Mouse (Mus musculus): ENCODE measurements around the gene Apon. TPM values are rescaled to one million over a fixed set of nuclear protein-coding genes. Genes with fewer than 3 reads are reported as not detected.

Apon gene
- total RNA-seq (2014; fragmentation: Nextera tagmentation) (not detected in 2 replicates), total RNA-seq (2017) (0.17 and 0.27 TPM in 2 replicates), polyA plus RNA-seq (2012) (0.04 TPM in 1 of 2 replicates, not detected in the other)

DNA sequence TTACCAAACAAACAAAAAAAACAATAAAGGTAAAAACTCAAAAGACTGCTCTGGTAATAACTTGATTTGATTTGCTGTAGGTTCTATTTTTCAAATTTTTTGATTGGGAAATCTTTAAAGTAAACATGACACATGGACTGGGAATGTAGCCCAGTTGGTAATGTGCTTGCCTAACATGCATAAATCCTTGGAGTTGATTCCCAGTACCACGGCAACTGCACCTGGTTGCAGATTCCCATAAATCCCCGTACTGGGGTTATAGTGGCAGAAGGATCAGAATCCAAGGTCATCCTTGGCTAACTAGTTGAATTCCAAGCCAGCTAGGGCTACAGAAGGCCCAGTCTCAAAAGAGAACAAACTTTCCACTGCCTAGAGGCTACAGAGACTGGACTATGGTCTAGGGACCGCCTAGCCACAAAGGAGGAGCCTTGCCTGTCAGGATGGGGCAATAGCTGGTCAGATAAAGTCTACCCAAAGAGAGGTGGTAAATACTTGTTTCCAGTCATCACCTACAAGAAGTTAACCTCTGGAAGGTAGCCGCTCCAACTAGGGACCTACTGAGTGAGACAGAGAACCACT, at the start of gene Apon:
Gene Apon (plus strand): TSS at position 420 of the 579 bp plus-strand sequence.
- TF ChIP-seq TAL1 (conservative IDR thresholded peaks at IDR 0.05; ENCODE audit: low read depth, low read length) (no peak), POLR2AphosphoS5 (IDR thresholded peaks at IDR 0.05; ENCODE audit: insufficient replicate concordance, low read depth, low read length) (no peak), CTCF (IDR thresholded peaks at IDR 0.05; ENCODE audit: low read depth, low read length) (no peak), GATA1 (IDR thresholded peaks at IDR 0.05; ENCODE audit: borderline replicate concordance, low read length) (no peak), GATA2 (IDR thresholded peaks at IDR 0.05; ENCODE audit: borderline replicate concordance, low read depth, low read length) (no peak)
- ATAC-seq (ENCODE audit: extremely low read depth, insufficient number of reproducible peaks, low FRiP score, poor library complexity, severe bottlenecking), result no peak
- H3K27me3 ChIP-seq (ENCODE audit: insufficient read depth, low read length), result no peaks in the 10 kb centered on the region; the same call in none of the 2 replicates
- H3K4me1 ChIP-seq (ENCODE audit: insufficient read depth, low read depth, low read length), result peaks cover 3% of the 10 kb centered on the region; the same call in 1 of the 2 replicates
- no peak within 1 kb of the TSS for H3K4me3 ChIP-seq (ENCODE audit: low read depth, low read length)
- no peak for DNase-seq (ENCODE audit: low spot score)
- H3K9me3 ChIP-seq (replicated peaks), result no peaks in the 10 kb centered on the region
- H3K36me3 ChIP-seq (replicated peaks), result peaks cover 52% of the 10 kb centered on the region

DNA sequence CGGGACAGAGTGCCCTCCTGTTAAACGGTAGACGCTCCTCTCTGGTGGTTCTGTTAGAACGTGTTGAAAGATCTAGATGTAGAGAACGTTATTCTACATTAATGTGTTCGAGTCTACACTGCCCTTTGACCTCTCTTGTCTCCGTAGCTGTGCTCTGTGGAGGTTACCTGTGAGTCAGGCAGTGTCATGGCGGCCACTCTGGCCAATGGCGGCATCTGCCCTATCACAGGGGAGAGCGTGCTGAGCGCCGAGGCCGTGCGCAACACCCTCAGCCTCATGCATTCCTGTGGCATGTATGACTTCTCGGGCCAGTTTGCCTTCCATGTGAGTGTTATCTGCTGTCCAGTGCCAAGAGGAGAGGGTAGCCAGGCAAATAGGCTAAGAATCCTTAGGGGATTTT, 49.0 kb upstream of the Apon start:
- Histone ChIP-seq H3K4me1 (ENCODE audit: insufficient read depth, low read depth, low read length) (peaks cover 4% of the 10 kb centered on the region; the same call in 1 of the 2 replicates), H3K36me3 (replicated peaks) (peaks cover 83% of the 10 kb centered on the region), H3K4me3 (ENCODE audit: low read depth, low read length) (no peak overlapping the region), H3K27me3 (ENCODE audit: insufficient read depth, low read length) (no peaks in the 10 kb centered on the region), H3K9me3 (replicated peaks) (no peaks in the 10 kb centered on the region)
- no peak for TF ChIP-seq GATA1 (IDR thresholded peaks at IDR 0.05; ENCODE audit: borderline replicate concordance, low read length)
- TF ChIP-seq POLR2AphosphoS5 (IDR thresholded peaks at IDR 0.05; ENCODE audit: insufficient replicate concordance, low read depth, low read length), result no peak
- no peak for TF ChIP-seq CTCF (IDR thresholded peaks at IDR 0.05; ENCODE audit: low read depth, low read length)
- TF ChIP-seq GATA2 (IDR thresholded peaks at IDR 0.05; ENCODE audit: borderline replicate concordance, low read depth, low read length), result no peak
- no peak for TF ChIP-seq TAL1 (conservative IDR thresholded peaks at IDR 0.05; ENCODE audit: low read depth, low read length)
- no peak for ATAC-seq (ENCODE audit: extremely low read depth, insufficient number of reproducible peaks, low FRiP score, poor library complexity, severe bottlenecking)
- DNase-seq (ENCODE audit: low spot score), result no peak

- ATAC-seq (ENCODE audit: extremely low read depth, insufficient number of reproducible peaks, low FRiP score, poor library complexity, severe bottlenecking), result no peak
- no peak for TF ChIP-seq GATA2 (IDR thresholded peaks at IDR 0.05; ENCODE audit: borderline replicate concordance, low read depth, low read length)
- no peak for TF ChIP-seq GATA1 (IDR thresholded peaks at IDR 0.05; ENCODE audit: borderline replicate concordance, low read length)
- TF ChIP-seq TAL1 (conservative IDR thresholded peaks at IDR 0.05; ENCODE audit: low read depth, low read length), result no peak
- TF ChIP-seq POLR2AphosphoS5 (IDR thresholded peaks at IDR 0.05; ENCODE audit: insufficient replicate concordance, low read depth, low read length), result no peak
- TF ChIP-seq CTCF (IDR thresholded peaks at IDR 0.05; ENCODE audit: low read depth, low read length), result no peak
These were observed 45.6 kb upstream of the Apon start for GRCm38 (mm10) chr10:128208326-128208725.

GRCm38 (mm10) chr10:128209311-128210009, 44.4 kb upstream of the Apon start:
- ATAC-seq (ENCODE audit: extremely low read depth, insufficient number of reproducible peaks, low FRiP score, poor library complexity, severe bottlenecking) (no peak), DNase-seq (ENCODE audit: low spot score) (no peak)
- Histone ChIP-seq H3K9me3 (replicated peaks) (no peaks in the 10 kb centered on the region), H3K4me1 (ENCODE audit: insufficient read depth, low read depth, low read length) (peaks cover 21% of the 10 kb centered on the region), H3K4me3 (ENCODE audit: low read depth, low read length) (no peak overlapping the region), H3K36me3 (replicated peaks) (peaks cover 62% of the 10 kb centered on the region), H3K27me3 (ENCODE audit: insufficient read depth, low read length) (peaks cover 4% of the 10 kb centered on the region; the same call in 1 of the 2 replicates)
- TF ChIP-seq POLR2AphosphoS5 (IDR thresholded peaks at IDR 0.05; ENCODE audit: insufficient replicate concordance, low read depth, low read length) (no peak), GATA2 (IDR thresholded peaks at IDR 0.05; ENCODE audit: borderline replicate concordance, low read depth, low read length) (no peak), TAL1 (conservative IDR thresholded peaks at IDR 0.05; ENCODE audit: low read depth, low read length) (no peak), CTCF (IDR thresholded peaks at IDR 0.05; ENCODE audit: low read depth, low read length) (no peak), GATA1 (IDR thresholded peaks at IDR 0.05; ENCODE audit: borderline replicate concordance, low read length) (no peak)

More at GRCm38 (mm10) chr10:128208326-128208725, 45.6 kb upstream of the Apon start:
- Histone ChIP-seq H3K4me3 (ENCODE audit: low read depth, low read length) (no peak overlapping the region), H3K9me3 (replicated peaks) (no peaks in the 10 kb centered on the region), H3K27me3 (ENCODE audit: insufficient read depth, low read length) (peaks cover 4% of the 10 kb centered on the region; the same call in 1 of the 2 replicates), H3K36me3 (replicated peaks) (peaks cover 72% of the 10 kb centered on the region), H3K4me1 (ENCODE audit: insufficient read depth, low read depth, low read length) (peaks cover 21% of the 10 kb centered on the region)
- no peak for DNase-seq (ENCODE audit: low spot score)

DNA sequence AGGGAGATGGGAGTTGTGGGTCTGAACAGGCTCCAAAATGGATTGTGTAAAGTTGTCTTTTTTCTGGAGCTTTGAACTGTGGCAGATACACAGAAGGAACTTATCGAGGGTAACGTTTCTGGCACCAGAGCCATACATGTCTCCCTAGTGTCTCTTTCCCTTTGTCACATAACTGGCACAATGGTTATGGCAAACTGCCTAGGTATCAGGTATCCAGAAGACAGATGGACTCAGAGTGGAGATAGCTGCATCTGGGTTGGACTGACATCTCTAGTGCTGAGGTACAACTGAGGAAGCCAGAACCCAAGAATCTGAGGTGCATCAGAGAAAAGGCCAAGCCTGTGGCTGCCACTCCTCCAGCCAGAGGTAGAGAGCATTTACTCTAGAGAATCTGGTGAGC, 43.8 kb upstream of the Apon start:
- DNase-seq (ENCODE audit: low spot score) (no peak), ATAC-seq (ENCODE audit: extremely low read depth, insufficient number of reproducible peaks, low FRiP score, poor library complexity, severe bottlenecking) (no peak)
- Histone ChIP-seq H3K36me3 (replicated peaks) (peaks cover 55% of the 10 kb centered on the region), H3K4me1 (ENCODE audit: insufficient read depth, low read depth, low read length) (peaks cover 21% of the 10 kb centered on the region), H3K27me3 (ENCODE audit: insufficient read depth, low read length) (peaks cover 4% of the 10 kb centered on the region; the same call in 1 of the 2 replicates), H3K9me3 (replicated peaks) (no peaks in the 10 kb centered on the region), H3K4me3 (ENCODE audit: low read depth, low read length) (no peak overlapping the region; the same call in 1 of the 2 replicates)
- TF ChIP-seq GATA2 (IDR thresholded peaks at IDR 0.05; ENCODE audit: borderline replicate concordance, low read depth, low read length) (no peak), CTCF (IDR thresholded peaks at IDR 0.05; ENCODE audit: low read depth, low read length) (no peak), GATA1 (IDR thresholded peaks at IDR 0.05; ENCODE audit: borderline replicate concordance, low read length) (no peak), POLR2AphosphoS5 (IDR thresholded peaks at IDR 0.05; ENCODE audit: insufficient replicate concordance, low read depth, low read length) (no peak), TAL1 (conservative IDR thresholded peaks at IDR 0.05; ENCODE audit: low read depth, low read length) (no peak)

- DNase-seq (ENCODE audit: low spot score), result peak; percentile 36
- TF ChIP-seq TAL1 (conservative IDR thresholded peaks at IDR 0.05; ENCODE audit: low read depth, low read length), result no peak
- TF ChIP-seq CTCF (IDR thresholded peaks at IDR 0.05; ENCODE audit: low read depth, low read length), result no peak
- TF ChIP-seq GATA2 (IDR thresholded peaks at IDR 0.05; ENCODE audit: borderline replicate concordance, low read depth, low read length), result no peak
- TF ChIP-seq GATA1 (IDR thresholded peaks at IDR 0.05; ENCODE audit: borderline replicate concordance, low read length), result no peak
- no peak for TF ChIP-seq POLR2AphosphoS5 (IDR thresholded peaks at IDR 0.05; ENCODE audit: insufficient replicate concordance, low read depth, low read length)
- Histone ChIP-seq H3K4me1 (ENCODE audit: insufficient read depth, low read depth, low read length) (peaks cover 21% of the 10 kb centered on the region), H3K4me3 (ENCODE audit: low read depth, low read length) (peak overlapping the region; percentile 74), H3K36me3 (replicated peaks) (peaks cover 48% of the 10 kb centered on the region), H3K27me3 (ENCODE audit: insufficient read depth, low read length) (peaks cover 4% of the 10 kb centered on the region; the same call in 1 of the 2 replicates), H3K9me3 (replicated peaks) (no peaks in the 10 kb centered on the region)
- no peak for ATAC-seq (ENCODE audit: extremely low read depth, insufficient number of reproducible peaks, low FRiP score, poor library complexity, severe bottlenecking)
These were observed 42.9 kb upstream of the Apon start for GRCm38 (mm10) chr10:128210954-128211353.
